Mouse (Mus musculus): ENCODE results near the gene Acat2. TPM values are rescaled to one million over a fixed set of nuclear protein-coding genes. Genes with fewer than 3 reads are reported as not detected.
A peak's percentile ranks its signal among the peaks of the same experiment; 100 is the strongest.

The Acat2 gene
- polyA plus RNA-seq, 1 experiment from 2014 or later = 331 TPM

DNA sequence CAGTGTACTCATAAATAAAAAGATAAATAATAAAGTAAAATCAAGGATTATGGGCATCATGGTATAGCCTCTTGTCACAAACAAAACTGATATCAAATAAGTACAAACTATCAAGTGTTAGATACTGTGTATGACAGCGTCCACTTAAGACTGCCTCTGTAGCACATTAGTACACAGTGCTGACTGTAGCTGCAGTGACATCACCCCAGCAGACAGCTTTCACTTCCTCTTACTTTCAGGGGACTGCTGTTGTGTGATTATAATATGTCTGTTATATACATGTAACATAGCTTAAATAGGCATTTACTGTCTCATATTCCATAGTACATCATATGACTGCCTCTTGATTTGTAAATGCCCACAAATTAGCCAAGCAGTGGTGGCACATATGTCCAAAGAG is 39.5 kb downstream of the Acat2 start:
- Histone ChIP-seq H3K27ac (replicated peaks) (no peak overlapping the region), H3K4me3 (no peak overlapping the region), H3K27me3 (no peaks in the 10 kb centered on the region), H3K4me2 (no peak overlapping the region), H3K4me1 (replicated peaks) (peaks cover 10% of the 10 kb centered on the region), H3K36me3 (peaks cover 69% of the 10 kb centered on the region), H3K9ac (no peak overlapping the region), H3K9me3 (no peaks in the 10 kb centered on the region)
- no peak for ATAC-seq (ENCODE audit: low FRiP score, low read depth)
- 95% methylated on average over 1 of the region's 1 CpGs for WGBS

- under 1% methylated on average over 40 of the region's 40 CpGs for WGBS
- ATAC-seq (ENCODE audit: low FRiP score, low read depth) = peak; percentile 50
Observed at GRCm38 (mm10) chr17:12916588-12917380, 43.8 kb downstream of the Acat2 start.

GRCm38 (mm10) chr17:12915881-12916583 is 44.5 kb downstream of the Acat2 start, which contains the start of gene Mrpl18:
Gene Mrpl18, minus strand, starts transcription at chr17:12916345.
- ATAC-seq (ENCODE audit: low FRiP score, low read depth) = peak; percentile 99
- Histone ChIP-seq H3K27ac (replicated peaks) (peak within 1 kb of the TSS; percentile 89), H3K27me3 (no peaks in the 10 kb centered on the region), H3K4me1 (replicated peaks) (peaks cover 17% of the 10 kb centered on the region), H3K4me3 (peak within 1 kb of the TSS; percentile 81), H3K4me2 (peak within 1 kb of the TSS; percentile 92), H3K9ac (peak within 1 kb of the TSS; percentile 87), H3K9me3 (no peaks in the 10 kb centered on the region), H3K36me3 (peaks cover 51% of the 10 kb centered on the region)
- under 1% methylated on average over 56 of the region's 56 CpGs for WGBS

More at GRCm38 (mm10) chr17:12916588-12917380, 43.8 kb downstream of the Acat2 start:
- no peaks in the 10 kb centered on the region for H3K27me3 ChIP-seq
- no peaks in the 10 kb centered on the region for H3K9me3 ChIP-seq
- peak overlapping the region; percentile 87 for H3K9ac ChIP-seq
- peaks cover 17% of the 10 kb centered on the region for H3K4me1 ChIP-seq (replicated peaks)
- H3K4me3 ChIP-seq = peak overlapping the region; percentile 81
- peak overlapping the region; percentile 89 for H3K27ac ChIP-seq (replicated peaks)
- peaks cover 50% of the 10 kb centered on the region for H3K36me3 ChIP-seq
- H3K4me2 ChIP-seq = peak overlapping the region; percentile 92

GRCm38 (mm10) chr17:12915488-12915880 is 45.1 kb downstream of the Acat2 start, which contains the start of gene Tcp1:
Gene Tcp1, plus strand, starts transcription at chr17:12915701.
- Histone ChIP-seq H3K36me3 (peaks cover 51% of the 10 kb centered on the region), H3K4me2 (peak within 1 kb of the TSS; percentile 92), H3K4me1 (replicated peaks) (peaks cover 17% of the 10 kb centered on the region), H3K4me3 (peak within 1 kb of the TSS; percentile 81), H3K27ac (replicated peaks) (peak within 1 kb of the TSS; percentile 89), H3K9me3 (no peaks in the 10 kb centered on the region), H3K9ac (peak within 1 kb of the TSS; percentile 87), H3K27me3 (no peaks in the 10 kb centered on the region)
- WGBS = 2% methylated on average over 18 of the region's 18 CpGs
- no peak for ATAC-seq (ENCODE audit: low FRiP score, low read depth)

DNA sequence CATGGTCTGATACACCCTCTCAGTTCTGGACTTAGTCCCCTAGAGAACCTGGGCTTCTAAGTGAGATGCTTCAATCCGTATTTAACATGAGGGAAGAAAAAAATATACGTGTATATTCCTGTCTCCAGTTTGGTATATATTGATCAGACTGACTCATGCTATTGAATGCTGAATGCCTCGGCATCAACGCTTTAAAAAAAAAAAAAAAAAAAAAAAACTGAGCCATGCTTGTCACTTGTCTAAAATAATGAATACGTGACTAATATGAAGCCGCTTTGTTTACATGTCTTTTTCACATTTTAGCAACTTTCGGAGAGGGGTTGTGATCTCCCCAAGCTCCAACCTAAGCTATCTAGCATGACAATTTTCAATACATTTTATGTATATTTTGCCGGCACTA is 50.2 kb downstream of the Acat2 start:
- no peak overlapping the region for H3K9ac ChIP-seq

GRCm38 (mm10) chr17:12909361-12910280 is 50.9 kb downstream of the Acat2 start, which contains the start of gene Pnldc1:
Gene Pnldc1, minus strand, starts transcription at chr17:12910230.
- Histone ChIP-seq H3K9ac (no peak within 1 kb of the TSS), H3K9me3 (no peaks in the 10 kb centered on the region), H3K27me3 (no peaks in the 10 kb centered on the region), H3K4me2 (no peak within 1 kb of the TSS), H3K4me3 (no peak within 1 kb of the TSS), H3K4me1 (replicated peaks) (peaks cover under 1% of the 10 kb centered on the region; the same call in 1 of the 2 replicates), H3K27ac (replicated peaks) (no peak within 1 kb of the TSS), H3K36me3 (peaks cover 50% of the 10 kb centered on the region)
- no peak for ATAC-seq (ENCODE audit: low FRiP score, low read depth)
- WGBS = 82% methylated on average over 35 of the region's 35 CpGs

More for the DNA sequence above, 50.2 kb downstream of the Acat2 start:
- no peaks in the 10 kb centered on the region for H3K9me3 ChIP-seq
- WGBS = 92% methylated on average over 8 of the region's 8 CpGs
- no peak overlapping the region for H3K4me3 ChIP-seq
- ATAC-seq (ENCODE audit: low FRiP score, low read depth) = no peak
- no peak overlapping the region for H3K27ac ChIP-seq (replicated peaks)
- H3K4me2 ChIP-seq = no peak overlapping the region
- H3K36me3 ChIP-seq = peaks cover 46% of the 10 kb centered on the region
- H3K4me1 ChIP-seq (replicated peaks) = peaks cover 7% of the 10 kb centered on the region
- H3K27me3 ChIP-seq = no peaks in the 10 kb centered on the region

DNA sequence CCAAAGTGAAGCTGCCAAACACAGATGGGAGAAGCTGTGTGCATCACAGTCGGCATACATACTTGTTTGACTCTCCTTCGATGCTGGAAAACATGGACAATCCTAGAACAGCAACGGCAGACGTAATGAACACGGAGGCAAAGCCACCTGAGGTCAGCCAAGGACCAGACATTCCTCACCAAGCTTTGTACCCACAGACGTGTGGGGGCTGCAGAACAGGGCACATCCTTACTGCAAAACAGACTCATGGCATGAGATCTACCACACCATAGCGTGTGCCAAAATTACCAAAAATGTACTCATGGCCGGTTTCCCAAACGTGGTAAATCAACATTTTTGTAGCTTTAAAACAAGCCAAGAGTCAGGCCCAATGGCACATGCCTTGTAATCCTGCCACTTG is 54.1 kb downstream of the Acat2 start:
- no peak overlapping the region for H3K27ac ChIP-seq (replicated peaks)
- no peak for ATAC-seq (ENCODE audit: low FRiP score, low read depth)
- no peaks in the 10 kb centered on the region for H3K27me3 ChIP-seq
- no peak overlapping the region for H3K4me3 ChIP-seq
- no peaks in the 10 kb centered on the region for H3K9me3 ChIP-seq
- H3K4me1 ChIP-seq (replicated peaks) = no peaks in the 10 kb centered on the region
- H3K36me3 ChIP-seq = peaks cover 33% of the 10 kb centered on the region
- no peak overlapping the region for H3K4me2 ChIP-seq
- WGBS = 94% methylated on average over 9 of the region's 9 CpGs
- no peak overlapping the region for H3K9ac ChIP-seq

DNA sequence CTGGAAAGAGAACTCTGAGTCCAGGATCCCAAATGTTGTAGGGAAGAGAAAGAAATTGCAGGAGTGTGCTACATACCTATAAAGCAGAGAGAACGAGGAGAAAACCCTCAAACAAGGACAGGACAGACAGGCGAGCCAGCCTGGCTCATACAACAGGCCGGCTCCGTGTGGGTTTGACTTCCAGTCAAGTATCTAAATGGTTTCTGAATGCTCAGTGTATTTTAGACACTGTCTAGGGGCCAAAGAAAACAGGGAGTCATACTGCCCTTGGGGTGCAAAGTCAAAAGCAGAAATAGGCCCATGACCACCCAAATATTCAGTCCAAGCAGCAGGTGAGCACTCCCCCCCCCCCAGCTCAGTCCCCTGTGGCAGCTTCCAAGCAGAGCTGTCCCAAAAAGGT is 54.7 kb downstream of the Acat2 start:
- Histone ChIP-seq H3K4me2 (no peak overlapping the region), H3K27ac (replicated peaks) (no peak overlapping the region), H3K27me3 (no peaks in the 10 kb centered on the region), H3K9me3 (no peaks in the 10 kb centered on the region), H3K4me3 (no peak overlapping the region), H3K9ac (no peak overlapping the region), H3K36me3 (peaks cover 26% of the 10 kb centered on the region), H3K4me1 (replicated peaks) (no peaks in the 10 kb centered on the region)
- 88% methylated on average over 4 of the region's 4 CpGs for WGBS
- ATAC-seq (ENCODE audit: low FRiP score, low read depth) = no peak

GRCm38 (mm10) chr17:12904349-12904748 is 56.2 kb downstream of the Acat2 start:
- Histone ChIP-seq H3K36me3 (peaks cover 16% of the 10 kb centered on the region), H3K27me3 (no peaks in the 10 kb centered on the region), H3K4me1 (replicated peaks) (no peaks in the 10 kb centered on the region), H3K27ac (replicated peaks) (no peak overlapping the region), H3K9ac (no peak overlapping the region), H3K4me3 (no peak overlapping the region), H3K4me2 (no peak overlapping the region), H3K9me3 (no peaks in the 10 kb centered on the region)
- ATAC-seq (ENCODE audit: low FRiP score, low read depth) = no peak
- 69% methylated on average over 1 of the region's 1 CpGs for WGBS

DNA sequence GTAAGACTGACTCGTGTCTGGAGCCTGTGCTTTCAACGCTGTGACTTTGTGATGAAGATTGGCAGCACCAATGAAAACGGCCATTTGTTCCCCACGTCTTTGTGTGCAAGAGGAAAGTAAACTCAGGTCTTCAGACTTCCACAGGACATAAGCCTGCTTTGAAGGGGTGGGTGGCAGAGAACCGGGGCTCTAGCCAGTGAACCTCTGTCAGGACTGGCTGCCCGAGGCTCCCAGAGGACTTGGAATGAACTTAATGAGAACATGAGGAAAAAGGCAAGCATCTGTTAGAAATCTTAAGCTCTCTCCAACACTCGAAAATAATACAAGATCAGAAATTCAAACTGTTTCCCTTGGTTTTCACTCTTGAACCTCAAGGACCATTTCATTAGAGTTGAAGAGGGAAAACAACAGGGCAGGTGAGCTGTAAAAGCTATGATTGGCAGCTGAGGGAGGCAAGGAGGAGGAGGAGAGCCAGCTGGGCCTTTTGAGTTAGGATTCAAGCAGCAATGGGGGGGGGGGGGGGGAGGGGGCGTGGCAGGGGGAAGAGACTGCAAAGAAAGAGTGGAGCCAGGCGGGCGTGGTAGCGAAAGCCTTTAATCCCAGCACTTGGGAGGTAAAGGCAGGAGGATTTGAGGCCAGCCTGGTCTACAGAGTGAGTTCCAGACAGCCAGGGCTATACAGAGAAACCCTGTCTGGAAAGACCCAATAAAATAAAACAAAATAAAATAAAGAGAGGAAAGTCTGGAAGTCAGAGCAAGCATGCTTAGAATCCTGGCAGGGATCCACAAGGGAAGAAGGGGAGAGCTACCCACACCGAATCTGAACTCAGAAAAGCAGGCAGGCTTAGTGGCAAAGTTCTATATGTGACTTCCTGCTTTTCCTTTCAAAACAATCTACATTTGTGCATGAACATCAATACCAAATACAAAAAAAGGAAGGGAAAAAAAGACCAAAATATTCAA is 56.9 kb downstream of the Acat2 start:
- H3K4me1 ChIP-seq (replicated peaks) = no peaks in the 10 kb centered on the region
- no peak overlapping the region for H3K4me2 ChIP-seq
- no peaks in the 10 kb centered on the region for H3K27me3 ChIP-seq
- 33% methylated on average over 11 of the region's 12 CpGs for WGBS
- H3K9ac ChIP-seq = no peak overlapping the region
- no peak for ATAC-seq (ENCODE audit: low FRiP score, low read depth)
- peaks cover 16% of the 10 kb centered on the region for H3K36me3 ChIP-seq
- no peak overlapping the region for H3K27ac ChIP-seq (replicated peaks)
- no peaks in the 10 kb centered on the region for H3K9me3 ChIP-seq
- H3K4me3 ChIP-seq = no peak overlapping the region

- Histone ChIP-seq H3K27me3 (no peaks in the 10 kb centered on the region), H3K27ac (replicated peaks) (no peak overlapping the region), H3K36me3 (peaks cover 16% of the 10 kb centered on the region), H3K9ac (no peak overlapping the region), H3K9me3 (no peaks in the 10 kb centered on the region), H3K4me1 (replicated peaks) (no peaks in the 10 kb centered on the region), H3K4me2 (no peak overlapping the region), H3K4me3 (no peak overlapping the region)
- no peak for ATAC-seq (ENCODE audit: low FRiP score, low read depth)
- WGBS = 93% methylated on average over 6 of the region's 6 CpGs
Observed at GRCm38 (mm10) chr17:12902291-12902690, 58.3 kb downstream of the Acat2 start.

Measured in hindbrain, embryonic 15.5 days (tissue).